19 mouse cellular contexts compared by ENCODE assay signal in genomic region chr14:35574489-35574888, GRCm38 (mm10).
A peak's percentile ranks its signal among the peaks of the same experiment; 100 is the strongest.
DNase-seq lines count a peak whose midpoint lies in the region; TF ChIP-seq lines count a peak whose summit lies in the region.
"Had no signal": no experiment of that assay in that cellular context is flagged by ENCODE, and none has a peak within 500 bp of the region (broad histone marks: within the 10 kb centered on the region; RNA-seq: fewer than 3 reads in every experiment).

No protein-coding gene starts in this region.

- DNase-seq in ES-CJ7 (ENCODE audit: low read depth, low spot score) (peak; percentile 7), ES-E14 (ENCODE audit: low read depth, low spot score) (peak; percentile 8), R1 (ENCODE audit: low read depth, low spot score) (peak; percentile 4)
- DNase-seq in right cerebral cortex, postnatal 10 days (ENCODE audit: low spot score in 2 of 2): no peak
- DNase-seq in frontal cortex, adult 2 months (ENCODE audit: extremely low spot score in 1 of 2, low spot score in 1 of 2): no peak
- DNase-seq in kidney, postnatal 4 days: no peak
- DNase-seq: adrenal gland, adult 8-10 months; adrenal gland, postnatal 14 days; adrenal gland, postnatal 36 days; cerebellum, adult 11-12 months; cerebellum, adult 2 months; cerebellum, adult 9-10 months; cerebellum, postnatal 10 days; cerebellum, postnatal 25 days; forebrain, postnatal 0 days had no signal

- no peak overlapping the region for H3K27ac ChIP-seq in ES-E14 (ENCODE audit: insufficient read depth, low read depth, low read length, poor library complexity, severe bottlenecking)
- H3K27ac ChIP-seq: embryonic facial prominence, embryonic 10.5 days; embryonic facial prominence, embryonic 12.5 days; forebrain, embryonic 13.5 days; forebrain, embryonic 15.5 days had no signal

- no peak overlapping the region for H3K9ac ChIP-seq in ES-E14 (ENCODE audit: insufficient read depth, low read depth, low read length, poor library complexity, severe bottlenecking)
- H3K9ac ChIP-seq: embryonic facial prominence, embryonic 12.5 days; forebrain, embryonic 13.5 days; forebrain, embryonic 15.5 days; forebrain, postnatal 0 days had no signal

- H3K9me3 ChIP-seq in ES-E14 (ENCODE audit: control insufficient read depth, insufficient read depth, low read depth, low read length): no peaks in the 10 kb centered on the region
- H3K9me3 ChIP-seq: embryonic facial prominence, embryonic 10.5 days; embryonic facial prominence, embryonic 12.5 days; forebrain, embryonic 13.5 days; forebrain, embryonic 15.5 days had no signal

- H3K4me3 ChIP-seq in ES-E14 (ENCODE audit: insufficient read depth in 1 of 2, low read depth in 1 of 2, low read length in 2 of 2, poor library complexity in 1 of 2, severe bottlenecking in 1 of 2): no peak overlapping the region
- H3K4me3 ChIP-seq: embryonic facial prominence, embryonic 10.5 days; embryonic facial prominence, embryonic 12.5 days; forebrain, embryonic 13.5 days; forebrain, embryonic 15.5 days had no signal

- no peaks in the 10 kb centered on the region for H3K36me3 ChIP-seq in ES-E14 (ENCODE audit: control insufficient read depth, insufficient read depth, low read length, poor library complexity, severe bottlenecking)
- H3K36me3 ChIP-seq: embryonic facial prominence, embryonic 10.5 days; embryonic facial prominence, embryonic 12.5 days; forebrain, embryonic 15.5 days had no signal

- H3K4me1 ChIP-seq in ES-E14 (ENCODE audit: control insufficient read depth in 2 of 2, insufficient read depth in 2 of 2, low read length in 2 of 2, poor library complexity in 1 of 2): 0 out of 4 replicates have a peak, but pooled peaks cover 0 to 2% of the 10 kb centered on the region in 2 experiments
- H3K4me1 ChIP-seq: embryonic facial prominence, embryonic 10.5 days; embryonic facial prominence, embryonic 12.5 days; forebrain, embryonic 15.5 days had no signal

- in situ Hi-C loops in ES-E14 (cut with MboI; ENCODE audit: low sequenced_read_pairs in 2 of 2, unreplicated experiment in 2 of 2): no loop called here

TF ChIP-seq in ES-E14, 5 proteins besides CTCF, POLR2A, EP300 and RAD21:
- no peak for TF ChIP-seq ZNF384 (IDR thresholded peaks at IDR 0.05; ENCODE audit: low read depth, low read length)
- no peak for TF ChIP-seq HCFC1 (IDR thresholded peaks at IDR 0.05; ENCODE audit: borderline replicate concordance, insufficient read depth, low read length)
- TF ChIP-seq CHD2 (IDR thresholded peaks at IDR 0.05; ENCODE audit: low read depth, low read length): no peak
- no peak for TF ChIP-seq ZC3H11A (IDR thresholded peaks at IDR 0.05; ENCODE audit: borderline replicate concordance, low read depth, low read length)
- TF ChIP-seq MAFK (IDR thresholded peaks at IDR 0.05; ENCODE audit: insufficient read depth, low read depth, low read length): no peak

Comparison
In these comparisons a context has a peak if more than half of its experiments do, and no peak if none do; other contexts are left out.
1. DNase-seq: peak in ES-CJ7 (single experiment), ES-E14 (single experiment) and R1 (single experiment); none in right cerebral cortex, postnatal 10 days (0 of 2), frontal cortex, adult 2 months (0 of 2) and kidney, postnatal 4 days (0 of 2).